9 mouse cellular contexts compared by ENCODE assay signal in the genomic region with DNA sequence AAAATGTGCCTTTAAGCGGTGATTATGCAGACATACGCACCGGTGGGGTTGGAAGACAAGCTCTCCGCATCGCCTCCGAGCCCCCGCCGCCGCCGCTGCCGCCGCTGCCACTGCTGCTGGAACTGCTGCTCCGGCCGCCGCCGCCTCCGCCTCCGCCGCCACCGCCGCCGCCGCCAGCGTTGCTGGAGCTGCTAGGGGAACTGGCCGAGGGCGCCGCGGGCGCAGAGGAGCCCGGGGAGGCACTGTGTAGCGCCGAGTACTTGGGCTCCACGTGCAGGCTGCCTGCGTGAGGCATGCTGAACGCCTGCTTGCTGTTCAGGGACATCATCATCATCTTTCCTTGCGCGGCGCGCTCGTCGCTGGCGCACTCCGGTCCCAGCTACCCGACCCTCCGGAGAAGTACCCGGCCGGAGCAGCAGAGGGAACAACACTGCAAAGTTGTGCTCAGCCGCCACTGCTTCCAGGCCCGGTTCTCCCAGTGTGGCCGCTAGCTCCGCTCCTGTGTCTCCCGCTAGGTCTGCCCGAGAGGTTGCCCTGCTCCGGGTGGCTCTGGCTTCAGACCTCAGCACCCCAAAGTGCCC. TPM values are rescaled to one million over a fixed set of nuclear protein-coding genes. Genes with fewer than 3 reads are reported as not detected.
DNase-seq lines count a peak whose midpoint lies in the region; ATAC-seq and TF ChIP-seq lines count a peak whose summit lies in the region.
"Had no signal": no experiment of that assay in that cellular context is flagged by ENCODE, and none has a peak within 500 bp of the region (broad histone marks: within the 10 kb centered on the region; RNA-seq: fewer than 3 reads in every experiment).

A gene (minus strand): TSS at position 575 of the 581 bp plus-strand sequence.

- H3K27ac ChIP-seq in lung, postnatal 0 days (ENCODE audit: low read length): no peak within 1 kb of the TSS
- H3K27ac ChIP-seq in heart, embryonic 16.5 days (ENCODE audit: low read length): no peak within 1 kb of the TSS
- H3K27ac ChIP-seq in limb, embryonic 14.5 days (replicated peaks; ENCODE audit: low read depth, low read length): no peak within 1 kb of the TSS

- peak within 1 kb of the TSS; percentile 23; the same call in 1 of the 2 replicates for H3K4me3 ChIP-seq in lung, postnatal 0 days (ENCODE audit: low read depth, low read length)
- peak within 1 kb of the TSS; percentile 53 for H3K4me3 ChIP-seq in heart, embryonic 16.5 days (ENCODE audit: low read length)
- peak within 1 kb of the TSS; percentile 39 for H3K4me3 ChIP-seq in limb, embryonic 14.5 days (replicated peaks; ENCODE audit: low read length)
- H3K4me3 ChIP-seq: myocyte had no signal

- peak within 1 kb of the TSS; percentile 43 for H3K4me2 ChIP-seq in lung, postnatal 0 days (replicated peaks; ENCODE audit: low read depth, low read length)
- H3K4me2 ChIP-seq in heart, embryonic 16.5 days (ENCODE audit: low read depth, low read length): peak within 1 kb of the TSS; percentile 71
- peak within 1 kb of the TSS; percentile 69 for H3K4me2 ChIP-seq in limb, embryonic 14.5 days (replicated peaks; ENCODE audit: low read depth, low read length, severe bottlenecking)

- under 1% methylated on average over 50 of the region's 54 CpGs for WGBS in lung, postnatal 0 days
- under 1% methylated on average over 54 of the region's 54 CpGs for whole genome bisulfite sequencing in heart, embryonic 16.5 days
- WGBS in limb, embryonic 14.5 days: 1% methylated on average over 21 of the region's 54 CpGs

- no peaks in the 10 kb centered on the region for H3K4me1 ChIP-seq in lung, postnatal 0 days (ENCODE audit: insufficient read depth, low read depth, low read length)
- H3K4me1 ChIP-seq in heart, embryonic 16.5 days (ENCODE audit: control insufficient read depth, insufficient read depth, low read length): peaks cover 13% of the 10 kb centered on the region; the same call in 1 of the 2 replicates
- H3K4me1 ChIP-seq in limb, embryonic 14.5 days (ENCODE audit: control insufficient read depth, insufficient read depth, low read length): peaks cover 7% of the 10 kb centered on the region; the same call in 1 of the 2 replicates

- H3K36me3 ChIP-seq in lung, postnatal 0 days (ENCODE audit: insufficient read depth, low read length): no peaks in the 10 kb centered on the region
- no peaks in the 10 kb centered on the region for H3K36me3 ChIP-seq in heart, embryonic 16.5 days (ENCODE audit: control insufficient read depth, insufficient read depth)
- H3K36me3 ChIP-seq in limb, embryonic 14.5 days (ENCODE audit: control insufficient read depth, insufficient read depth, low read length): no peaks in the 10 kb centered on the region

- DNase-seq in adrenal gland, adult 18-20 months (ENCODE audit: low spot score in 2 of 2): peak; percentile 20 to 39
- no peak for DNase-seq in adrenal gland, adult 8-10 months
- DNase-seq in lung, postnatal 0 days (ENCODE audit: low spot score): no peak
- no peak for DNase-seq in lung, postnatal 10 days
- no peak for DNase-seq in limb, embryonic 14.5 days (ENCODE audit: low spot score)
- peak; percentile 19 for DNase-seq in right cerebral cortex, postnatal 14 days
- DNase-seq in urinary bladder, postnatal 4 days (ENCODE audit: low spot score in 2 of 2): no peak

- ATAC-seq in lung, postnatal 0 days: no peak
- ATAC-seq in heart, embryonic 16.5 days (replicated peaks; ENCODE audit: extremely low read depth, insufficient read depth, low FRiP score): 0 out of 2 replicates have a peak, but pooled peaks have one; percentile 41
- ATAC-seq in limb, embryonic 14.5 days (ENCODE audit: low FRiP score, low read depth): no peak

- TF ChIP-seq CTCF in lung, postnatal 0 days (IDR thresholded peaks at IDR 0.05): no peak

- H3K9me3 ChIP-seq in lung, postnatal 0 days (ENCODE audit: low read length): no peaks in the 10 kb centered on the region
- no peaks in the 10 kb centered on the region for H3K9me3 ChIP-seq in heart, embryonic 16.5 days (replicated peaks; ENCODE audit: control insufficient read depth, low read length)
- no peaks in the 10 kb centered on the region for H3K9me3 ChIP-seq in limb, embryonic 14.5 days (ENCODE audit: control insufficient read depth, low read length)

- no peak for TF ChIP-seq POLR2A in limb, embryonic 14.5 days (IDR thresholded peaks at IDR 0.05; ENCODE audit: borderline replicate concordance, extremely low read depth, insufficient read depth, insufficient read length)

- no peak within 1 kb of the TSS for H3K9ac ChIP-seq in lung, postnatal 0 days (replicated peaks; ENCODE audit: low read depth)
- H3K9ac ChIP-seq in heart, embryonic 16.5 days (ENCODE audit: low read length): no peak within 1 kb of the TSS
- H3K9ac ChIP-seq in limb, embryonic 14.5 days (ENCODE audit: low read depth, low read length, severe bottlenecking): no peak within 1 kb of the TSS

- H3K27me3 ChIP-seq in lung, postnatal 0 days (replicated peaks; ENCODE audit: insufficient read depth, low read length): peaks cover 69% of the 10 kb centered on the region
- peaks cover 79% of the 10 kb centered on the region for H3K27me3 ChIP-seq in heart, embryonic 16.5 days (ENCODE audit: control insufficient read depth, insufficient read depth, low read length)
- peaks cover 85% of the 10 kb centered on the region for H3K27me3 ChIP-seq in limb, embryonic 14.5 days (ENCODE audit: control insufficient read depth, insufficient read depth, low read length)

- TF ChIP-seq EP300 in lung, postnatal 0 days (IDR thresholded peaks at IDR 0.05): no peak

RNA-seq across cellular contexts. Expression of the gene that starts here (rescaled TPM):
- total RNA-seq in adrenal gland, adult 18-20 months (2021): not detected
- total RNA-seq in adrenal gland, adult 8-10 months (2022): not detected
- polyA plus RNA-seq in lung, postnatal 0 days (2015; fragmentation: Nextera tagmentation; extraction: Ambion mirVana): not detected in 2 replicates
- polyA plus RNA-seq in heart, embryonic 16.5 days (2015; fragmentation: Nextera tagmentation; extraction: Ambion mirVana): not detected in 2 replicates
- polyA plus RNA-seq in limb, embryonic 14.5 days (2012; rRNA removed): 0.04 TPM in 1 of 2 replicates, not detected in the other
- polyA plus RNA-seq in limb, embryonic 14.5 days (2014; fragmentation: Nextera tagmentation; extraction: Ambion mirVana): not detected in 2 replicates
- polyA plus RNA-seq: myocyte had no signal

Comparison
In these comparisons a context has a peak if more than half of its experiments do, and no peak if none do; other contexts are left out.
1. Peak in DNase-seq in adrenal gland, adult 18-20 months; RNA of the gene not detected or under 1 TPM.
2. Peak in ATAC-seq, H3K4me3 ChIP-seq and H3K4me2 ChIP-seq in heart, embryonic 16.5 days; RNA of the gene not detected or under 1 TPM.